Mouse (Mus musculus) neural tube, embryonic 10.5 days (tissue): ENCODE data around the gene Gphn.
"Not testable (repeated sequence)": the region's sequence is repeated elsewhere in the genome, so short reads cannot be mapped to it uniquely, and the experiment has no call there.

Experiments used
- DNase-seq: peaks from one replicate; pipeline ENCODE4 v3.0.0-alpha.2; 2017; ENCODE audit warnings: low spot score; ENCODE audit errors: extremely low spot score

Gene Gphn

GRCm38 (mm10) chr12:78332107-78332506, 105.9 kb downstream of the Gphn start:
- DNase-seq = peak; percentile 18

GRCm38 (mm10) chr12:78356472-78356871, 130.3 kb downstream of the Gphn start:
- DNase-seq = no peak

GRCm38 (mm10) chr12:78389267-78389666, 163.1 kb downstream of the Gphn start:
- no peak for DNase-seq

- no peak for DNase-seq
These were observed 169.1 kb downstream of the Gphn start for GRCm38 (mm10) chr12:78395297-78395696.

GRCm38 (mm10) chr12:78407518-78407917, 181.3 kb downstream of the Gphn start:
- not testable (repeated sequence) for DNase-seq

- DNase-seq = no peak
These were observed 296.0 kb downstream of the Gphn start for GRCm38 (mm10) chr12:78522176-78522575.

GRCm38 (mm10) chr12:78522804-78523394, 296.7 kb downstream of the Gphn start:
- DNase-seq = no peak

- DNase-seq = not testable (repeated sequence)
These were observed 311.4 kb downstream of the Gphn start for GRCm38 (mm10) chr12:78537590-78537989.

- no peak for DNase-seq
These were observed 324.7 kb downstream of the Gphn start for GRCm38 (mm10) chr12:78550913-78551312.

GRCm38 (mm10) chr12:78631816-78632215, 405.6 kb downstream of the Gphn start:
- no peak for DNase-seq

GRCm38 (mm10) chr12:78639466-78639865, 413.3 kb downstream of the Gphn start:
- DNase-seq = no peak

- DNase-seq = no peak
These were observed 413.9 kb downstream of the Gphn start for GRCm38 (mm10) chr12:78640086-78640485.

GRCm38 (mm10) chr12:78641220-78641619, 415.0 kb downstream of the Gphn start:
- DNase-seq = no peak

- DNase-seq = no peak
These were observed 417.5 kb downstream of the Gphn start for GRCm38 (mm10) chr12:78643691-78644090.

GRCm38 (mm10) chr12:78645282-78645681, 419.1 kb downstream of the Gphn start:
- DNase-seq = no peak

- DNase-seq = no peak
These were observed 433.6 kb downstream of the Gphn start for GRCm38 (mm10) chr12:78659718-78660304.

GRCm38 (mm10) chr12:78678101-78678806, 452.1 kb downstream of the Gphn start:
- no peak for DNase-seq

GRCm38 (mm10) chr12:78678807-78679189, 452.6 kb downstream of the Gphn start:
- DNase-seq = no peak

GRCm38 (mm10) chr12:78681048-78681447, 454.9 kb downstream of the Gphn start:
- DNase-seq = no peak

- DNase-seq = no peak
These were observed 456.1 kb downstream of the Gphn start for GRCm38 (mm10) chr12:78682279-78682678.

GRCm38 (mm10) chr12:78685669-78686215, 459.6 kb downstream of the Gphn start:
- DNase-seq = no peak

GRCm38 (mm10) chr12:78688876-78689275, 462.7 kb downstream of the Gphn start:
- DNase-seq = no peak
